Mouse (Mus musculus) liver, adult 2 months (tissue): Measurements from ENCODE around the gene Mccc2.

Source experiments
- CTCF ChIP-seq: fragments of 200-500 bp; IDR thresholded peaks from 2 replicates; pipeline ENCODE4 v1.5.1; 2011; ENCODE audit warnings: low read depth, low read length, control low read depth
- POLR2A ChIP-seq: fragments of 200-500 bp; IDR thresholded peaks from 2 replicates; pipeline ENCODE4 v1.6.1; 2011; ENCODE audit warnings: low read length, control low read depth; ENCODE audit not compliant: insufficient read depth; ENCODE audit errors: extremely low read depth

GRCm38 (mm10) chr13:99970089-99970488 lies 45.4 kb downstream of the Mccc2 start:
- TF ChIP-seq CTCF (no peak), POLR2A (no peak)
